Mouse (Mus musculus) CD8-positive naive resting alpha-beta T cell, adult 57 days (primary cell): ENCODE results near the gene Gm5286. TPM values are rescaled to one million over a fixed set of nuclear protein-coding genes. Genes with fewer than 3 reads are reported as not detected.

ENCODE experiments used
- total RNA-seq: library from RNA; stranded (reverse); gene quantifications from one replicate; pipeline ENCODE4 v1.2.4, GENCODE M21; 2023

Gene Gm5286
- not detected for total RNA-seq

GRCm38 (mm10) chr3:94196414-94196813 lies at the start of gene Gm5286:
Gene Gm5286 (plus strand): TSS chr3:94196714.

GRCm38 (mm10) chr3:94178093-94178492 lies 18.4 kb upstream of the Gm5286 start, which contains the start of gene Gm10696:
Gene Gm10696 (minus strand): TSS chr3:94178193.

Other genes starting within 250 kb of the Gm5286 start
- not detected for gene Tdpoz5, start 235.4 kb upstream of the Gm5286 start, total RNA-seq
- gene Gm9125, start 141.8 kb upstream of the Gm5286 start, total RNA-seq: not detected
- not detected for gene Gm10697, start 124.1 kb upstream of the Gm5286 start, total RNA-seq
- gene Gm10696, start 18.5 kb upstream of the Gm5286 start, total RNA-seq: not detected
- not detected for gene Gm4778, start 67.3 kb downstream of the Gm5286 start, total RNA-seq
- gene Them4, start 113.4 kb downstream of the Gm5286 start, total RNA-seq: 7.6 TPM
- gene Them5, start 145.4 kb downstream of the Gm5286 start, total RNA-seq: not detected
- not detected for gene C2cd4d, start 165.7 kb downstream of the Gm5286 start, total RNA-seq
- gene Rorc, start 176.1 kb downstream of the Gm5286 start, total RNA-seq: not detected
- gene Lingo4, start 201.8 kb downstream of the Gm5286 start, total RNA-seq: not detected
- gene Tdrkh, start 216.6 kb downstream of the Gm5286 start, total RNA-seq: 11.0 TPM
- gene Mrpl9, start 246.6 kb downstream of the Gm5286 start, total RNA-seq: 55.2 TPM
- gene Oaz3, start 247.2 kb downstream of the Gm5286 start, total RNA-seq: not detected